Mouse (Mus musculus) megakaryocyte progenitor cell, adult 5-6 weeks (primary cell): ENCODE results near the gene Mapk3. TPM values are rescaled to one million over a fixed set of nuclear protein-coding genes. Genes with fewer than 3 reads are reported as not detected.
A peak's percentile ranks its signal among the peaks of the same experiment; 100 is the strongest.

Source experiments
- ATAC-seq: replicated peaks from 2 replicates; pipeline ENCODE4 v1.8.0; 2016; ENCODE audit warnings: mild to moderate bottlenecking, moderate TSS enrichment, inconsistent platforms; ENCODE audit not compliant: poor library complexity
- total RNA-seq, 2 experiments: library from RNA; stranded (forward) in 1 of 2; stranded (reverse) in 1 of 2; fragments of 157-497, 149-512 nt in 1 of 2; fragments of 200-1000 nt in 1 of 2; gene quantifications; 2 replicates each; pipeline versions ENCODE4 v1.2.3 to v1.2.4; 2015 to 2017

Mapk3 gene
- total RNA-seq, 2 experiments from 2014 or later = 36.0 to 86.5 TPM

GRCm38 (mm10) chr7:126781661-126782370 lies 22.4 kb downstream of the Mapk3 start:
- ATAC-seq = no peak

GRCm38 (mm10) chr7:126782693-126783092 lies 23.3 kb downstream of the Mapk3 start:
- ATAC-seq = no peak

GRCm38 (mm10) chr7:126784469-126784868 lies 25.1 kb downstream of the Mapk3 start:
- ATAC-seq = no peak

- no peak for ATAC-seq
These were observed 25.7 kb downstream of the Mapk3 start for GRCm38 (mm10) chr7:126785056-126785455.

GRCm38 (mm10) chr7:126786142-126786541 lies 26.7 kb downstream of the Mapk3 start:
- no peak for ATAC-seq

- ATAC-seq = no peak
These were observed 29.7 kb downstream of the Mapk3 start for GRCm38 (mm10) chr7:126789141-126789540.

- ATAC-seq = peak; percentile 92
These were observed 32.7 kb downstream of the Mapk3 start, which contains the start of gene Ppp4c for GRCm38 (mm10) chr7:126791851-126792720. Gene Ppp4c (minus strand): TSS chr7:126792496.

GRCm38 (mm10) chr7:126792721-126793443 lies 33.5 kb downstream of the Mapk3 start:
- no peak for ATAC-seq

- ATAC-seq = no peak
These were observed 34.3 kb downstream of the Mapk3 start for GRCm38 (mm10) chr7:126793456-126794270.

GRCm38 (mm10) chr7:126794271-126794605 lies 34.8 kb downstream of the Mapk3 start:
- no peak for ATAC-seq

- no peak for ATAC-seq
These were observed 36.3 kb downstream of the Mapk3 start for GRCm38 (mm10) chr7:126795387-126796317.

- ATAC-seq = no peak
These were observed 37.0 kb downstream of the Mapk3 start for GRCm38 (mm10) chr7:126796350-126796932.

- ATAC-seq = 0 out of 2 replicates have a peak, but pooled peaks have one; percentile 5
These were observed 38.2 kb downstream of the Mapk3 start, which contains the start of gene Fam57b for GRCm38 (mm10) chr7:126797411-126798126. Gene Fam57b (plus strand): TSS chr7:126797668.

GRCm38 (mm10) chr7:126798127-126799049 lies 39.0 kb downstream of the Mapk3 start:
- peak; percentile 26 for ATAC-seq

- peak; percentile 73 for ATAC-seq
These were observed 39.7 kb downstream of the Mapk3 start for GRCm38 (mm10) chr7:126799050-126799467.

- peak; percentile 53 for ATAC-seq
These were observed 40.3 kb downstream of the Mapk3 start for GRCm38 (mm10) chr7:126799468-126800268.
